Mouse (Mus musculus) thymus, postnatal 4 days (tissue): ENCODE measurements around the gene Irs2.
A peak's percentile ranks its signal among the peaks of the same experiment; 100 is the strongest.

Experiments used
- DNase-seq: peaks from one replicate; pipeline ENCODE4 v3.0.0; 2021

Gene Irs2

GRCm38 (mm10) chr8:10980876-10981275 is 27.4 kb downstream of the Irs2 start:
- DNase-seq = no peak

GRCm38 (mm10) chr8:10979916-10980315 is 28.3 kb downstream of the Irs2 start:
- DNase-seq = peak; percentile 34

- DNase-seq = no peak
Measured at GRCm38 (mm10) chr8:10979196-10979794, 29.0 kb downstream of the Irs2 start.

GRCm38 (mm10) chr8:10978377-10978776 is 29.9 kb downstream of the Irs2 start:
- no peak for DNase-seq

GRCm38 (mm10) chr8:10977742-10978376 is 30.4 kb downstream of the Irs2 start:
- DNase-seq = no peak

- DNase-seq = no peak
Measured at GRCm38 (mm10) chr8:10974659-10975058, 33.6 kb downstream of the Irs2 start.

GRCm38 (mm10) chr8:10974126-10974525 is 34.1 kb downstream of the Irs2 start:
- no peak for DNase-seq

- DNase-seq = no peak
Measured at GRCm38 (mm10) chr8:10972851-10973452, 35.3 kb downstream of the Irs2 start.

GRCm38 (mm10) chr8:10971984-10972383 is 36.3 kb downstream of the Irs2 start:
- no peak for DNase-seq

GRCm38 (mm10) chr8:10971509-10971908 is 36.7 kb downstream of the Irs2 start:
- peak; percentile 33 for DNase-seq

GRCm38 (mm10) chr8:10970496-10971456 is 37.5 kb downstream of the Irs2 start:
- DNase-seq = no peak

GRCm38 (mm10) chr8:10968687-10969086 is 39.6 kb downstream of the Irs2 start:
- DNase-seq = no peak

GRCm38 (mm10) chr8:10965401-10966117 is 42.7 kb downstream of the Irs2 start:
- no peak for DNase-seq

- no peak for DNase-seq
Measured at GRCm38 (mm10) chr8:10964511-10965099, 43.7 kb downstream of the Irs2 start.

GRCm38 (mm10) chr8:10961989-10962388 is 46.3 kb downstream of the Irs2 start:
- no peak for DNase-seq

- DNase-seq = no peak
Measured at GRCm38 (mm10) chr8:10960277-10960819, 47.9 kb downstream of the Irs2 start.

GRCm38 (mm10) chr8:10957292-10957955 is 50.8 kb downstream of the Irs2 start:
- no peak for DNase-seq

- no peak for DNase-seq
Measured at GRCm38 (mm10) chr8:10953346-10954053, 54.8 kb downstream of the Irs2 start.

- no peak for DNase-seq
Measured at GRCm38 (mm10) chr8:10952706-10953105, 55.6 kb downstream of the Irs2 start.

GRCm38 (mm10) chr8:10952235-10952634 is 56.0 kb downstream of the Irs2 start:
- DNase-seq = no peak

GRCm38 (mm10) chr8:10951567-10951966 is 56.7 kb downstream of the Irs2 start:
- DNase-seq = no peak
